Mouse (Mus musculus) forebrain, embryonic 10.5 days (tissue): ENCODE results near the gene D2hgdh. TPM values are rescaled to one million over a fixed set of nuclear protein-coding genes. Genes with fewer than 3 reads are reported as not detected.

Experiments
- DNase-seq: peaks from one replicate; pipeline ENCODE4 v3.0.0-alpha.2; 2017; ENCODE audit warnings: low spot score; ENCODE audit errors: extremely low spot score
- H3K27ac ChIP-seq: fragments of 300-500 bp; sonication (generic); 2 replicates; pipeline ENCODE4 v1.5.1; 2016; ENCODE audit warnings: mild to moderate bottlenecking
- H3K27me3 ChIP-seq: fragments of 300-500 bp; sonication (generic); 2 replicates; pipeline ENCODE4 v1.6.1; 2016; ENCODE audit warnings: mild to moderate bottlenecking; ENCODE audit not compliant: poor library complexity, severe bottlenecking
- H3K36me3 ChIP-seq: fragments of 300-500 bp; sonication (generic); replicated peaks from 2 replicates; pipeline ENCODE4 v1.6.1; 2016; ENCODE audit warnings: mild to moderate bottlenecking, moderate library complexity
- H3K4me1 ChIP-seq: fragments of 300-500 bp; sonication (generic); 2 replicates; pipeline ENCODE4 v1.6.1; 2016
- H3K4me3 ChIP-seq: fragments of 300-500 bp; sonication (generic); 2 replicates; pipeline ENCODE4 v1.5.1; 2016; ENCODE audit warnings: mild to moderate bottlenecking, moderate library complexity
- H3K9me3 ChIP-seq: fragments of 300-500 bp; sonication (generic); 2 replicates; pipeline ENCODE4 v1.6.1; 2016; ENCODE audit warnings: mild to moderate bottlenecking, moderate library complexity
- WGBS: fragments of 180-500 bp; shearing (Covaris S2); methylation state at CpG from one replicate; pipeline ENCODE4 v1.1.7; 2016; 5-methylcytosine and 5-hydroxymethylcytosine counted together
- polyA plus RNA-seq: library from polyadenylated mRNA; unstranded; fragments of >200 nt; fragmentation: Nextera tagmentation; extraction: Ambion mirVana; gene quantifications from 2 replicates; pipeline ENCODE4 v1.2.1, GENCODE M21; 2016

Gene D2hgdh
- 13.3 and 16.0 TPM in 2 replicates for polyA plus RNA-seq

DNA sequence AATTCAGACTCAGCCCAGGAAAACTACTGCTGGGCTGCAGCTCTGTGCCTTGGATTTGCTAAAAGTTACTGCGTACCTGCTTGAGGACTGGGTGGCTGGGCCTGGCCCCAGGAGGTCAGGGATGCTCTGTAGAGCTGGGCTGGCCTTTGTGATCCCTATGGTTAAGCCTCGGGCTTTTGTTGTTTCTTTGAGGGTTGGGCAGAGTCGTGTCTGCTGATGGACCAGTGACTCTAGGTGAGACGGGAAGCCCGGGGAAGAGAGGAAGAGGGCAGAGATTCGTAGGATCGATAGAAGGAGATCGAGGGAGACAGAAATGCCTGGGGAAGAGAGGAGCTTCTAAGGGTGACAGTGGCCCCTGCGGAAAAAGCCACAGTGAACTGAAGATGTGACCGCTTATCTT, at the start of gene D2hgdh:
TSS of gene D2hgdh (plus strand) at position 301 of the 400 bp plus-strand sequence.
- 4% methylated on average over 10 of the region's 10 CpGs for WGBS
- H3K4me1 ChIP-seq: peaks cover 20% of the 10 kb centered on the region

DNA sequence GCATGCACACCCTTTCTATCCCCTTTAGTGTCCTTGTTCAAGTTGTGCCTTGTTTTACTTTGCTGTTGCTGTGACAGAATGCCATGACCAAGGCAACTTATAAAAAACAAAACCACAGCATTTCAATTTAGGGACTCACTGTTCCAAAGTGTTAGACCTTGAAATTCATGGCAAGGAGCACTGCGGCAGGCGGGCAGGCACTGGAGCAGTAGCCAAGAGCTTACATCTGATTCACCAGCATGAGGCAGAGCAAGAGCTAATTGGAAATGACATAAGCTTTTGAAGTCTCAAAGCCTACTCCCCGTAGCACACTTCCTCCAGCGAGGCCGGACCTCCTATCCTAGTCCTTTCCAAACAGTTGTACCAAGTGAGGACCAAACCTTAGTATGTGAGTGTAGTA, 48.0 kb upstream of the D2hgdh start:
- DNase-seq: no peak
- H3K4me1 ChIP-seq: no peaks in the 10 kb centered on the region
- H3K27ac ChIP-seq: no peak overlapping the region
- no peak overlapping the region for H3K4me3 ChIP-seq
- peaks cover 90% of the 10 kb centered on the region for H3K36me3 ChIP-seq
- no peaks in the 10 kb centered on the region for H3K9me3 ChIP-seq
- WGBS: 91% methylated on average over 5 of the region's 5 CpGs
- H3K27me3 ChIP-seq: no peaks in the 10 kb centered on the region

More for the DNA sequence above, at the start of gene D2hgdh:
- Histone ChIP-seq H3K9me3 (no peaks in the 10 kb centered on the region), H3K27me3 (no peaks in the 10 kb centered on the region), H3K4me3 (peak within 1 kb of the TSS; percentile 62), H3K36me3 (peaks cover 29% of the 10 kb centered on the region), H3K27ac (peak within 1 kb of the TSS; percentile 88)
- no peak for DNase-seq

DNA sequence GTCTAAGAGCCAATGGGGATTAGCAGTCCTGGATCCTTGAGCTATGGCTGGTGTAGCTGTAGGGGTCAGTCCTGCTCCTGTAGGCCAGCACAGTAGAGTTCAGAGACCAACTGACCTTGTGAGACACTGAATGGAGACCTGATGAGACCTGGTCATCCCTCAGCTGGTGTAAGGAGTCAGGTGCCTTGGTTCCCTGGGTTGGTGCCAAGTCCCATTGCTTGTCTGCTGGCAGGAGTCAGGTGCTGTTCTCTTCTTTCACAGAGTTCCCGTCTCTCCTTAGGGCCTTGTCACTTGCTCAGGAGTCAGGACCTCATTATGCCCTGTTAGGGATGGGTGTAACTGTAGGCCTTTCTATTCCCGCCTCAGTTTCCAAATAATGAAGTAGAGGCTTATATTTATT, 37.8 kb upstream of the D2hgdh start:
- DNase-seq: no peak
- WGBS: 86% methylated on average over 2 of the region's 2 CpGs
- Histone ChIP-seq H3K4me1 (no peaks in the 10 kb centered on the region), H3K4me3 (no peak overlapping the region), H3K9me3 (peaks cover 10% of the 10 kb centered on the region), H3K36me3 (peaks cover 100% of the 10 kb centered on the region), H3K27ac (no peak overlapping the region), H3K27me3 (no peaks in the 10 kb centered on the region)

DNA sequence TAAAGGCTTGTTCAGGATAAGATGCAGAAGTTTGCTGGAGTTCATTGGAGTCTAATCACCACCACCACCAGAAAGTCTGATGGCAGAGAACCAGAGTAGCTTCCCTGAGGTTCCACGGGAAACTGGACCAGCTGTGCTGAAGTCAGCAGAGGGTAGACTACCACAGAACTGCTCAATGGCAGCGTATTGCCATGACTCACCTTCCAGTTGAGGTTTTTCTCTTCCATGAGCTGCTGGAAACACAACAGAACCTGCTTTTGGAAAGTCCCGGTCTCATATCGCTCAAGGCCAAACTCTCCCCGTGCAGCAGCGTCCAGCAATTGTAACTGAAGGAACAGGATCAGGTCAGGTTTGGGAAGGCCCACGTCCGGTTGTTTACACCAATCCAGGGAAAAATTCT, 30.2 kb upstream of the D2hgdh start:
- peaks cover 10% of the 10 kb centered on the region; the same call in 1 of the 2 replicates for H3K4me1 ChIP-seq
- no peak for DNase-seq
- H3K36me3 ChIP-seq: peaks cover 100% of the 10 kb centered on the region
- peaks cover 10% of the 10 kb centered on the region for H3K9me3 ChIP-seq
- H3K27ac ChIP-seq: no peak overlapping the region
- WGBS: 96% methylated on average over 8 of the region's 8 CpGs
- no peaks in the 10 kb centered on the region for H3K27me3 ChIP-seq
- no peak overlapping the region for H3K4me3 ChIP-seq

DNA sequence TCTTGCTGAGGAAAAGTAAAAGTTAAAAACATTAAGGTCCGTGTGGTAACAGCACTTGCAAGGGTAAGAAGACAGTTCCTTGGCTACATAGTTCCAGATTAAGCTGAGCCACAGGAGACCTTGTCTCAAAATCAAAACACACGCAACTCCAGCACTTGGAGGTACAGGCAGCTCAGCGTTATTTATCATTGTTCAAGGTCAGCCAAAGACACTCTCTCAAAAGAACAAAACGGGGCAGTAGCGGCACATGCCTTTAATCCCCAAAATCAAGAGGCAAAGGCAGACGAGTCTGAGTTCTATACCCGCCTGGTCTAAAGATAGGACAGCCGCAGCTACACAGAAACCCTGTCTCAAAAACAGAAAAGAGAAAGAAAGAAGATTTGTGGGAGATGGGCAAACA, 28.8 kb upstream of the D2hgdh start:
- Histone ChIP-seq H3K4me3 (no peak overlapping the region), H3K36me3 (peaks cover 99% of the 10 kb centered on the region), H3K27me3 (no peaks in the 10 kb centered on the region), H3K9me3 (peaks cover 9% of the 10 kb centered on the region), H3K27ac (no peak overlapping the region), H3K4me1 (peaks cover 14% of the 10 kb centered on the region)
- no peak for DNase-seq
- WGBS: 93% methylated on average over 8 of the region's 8 CpGs

DNA sequence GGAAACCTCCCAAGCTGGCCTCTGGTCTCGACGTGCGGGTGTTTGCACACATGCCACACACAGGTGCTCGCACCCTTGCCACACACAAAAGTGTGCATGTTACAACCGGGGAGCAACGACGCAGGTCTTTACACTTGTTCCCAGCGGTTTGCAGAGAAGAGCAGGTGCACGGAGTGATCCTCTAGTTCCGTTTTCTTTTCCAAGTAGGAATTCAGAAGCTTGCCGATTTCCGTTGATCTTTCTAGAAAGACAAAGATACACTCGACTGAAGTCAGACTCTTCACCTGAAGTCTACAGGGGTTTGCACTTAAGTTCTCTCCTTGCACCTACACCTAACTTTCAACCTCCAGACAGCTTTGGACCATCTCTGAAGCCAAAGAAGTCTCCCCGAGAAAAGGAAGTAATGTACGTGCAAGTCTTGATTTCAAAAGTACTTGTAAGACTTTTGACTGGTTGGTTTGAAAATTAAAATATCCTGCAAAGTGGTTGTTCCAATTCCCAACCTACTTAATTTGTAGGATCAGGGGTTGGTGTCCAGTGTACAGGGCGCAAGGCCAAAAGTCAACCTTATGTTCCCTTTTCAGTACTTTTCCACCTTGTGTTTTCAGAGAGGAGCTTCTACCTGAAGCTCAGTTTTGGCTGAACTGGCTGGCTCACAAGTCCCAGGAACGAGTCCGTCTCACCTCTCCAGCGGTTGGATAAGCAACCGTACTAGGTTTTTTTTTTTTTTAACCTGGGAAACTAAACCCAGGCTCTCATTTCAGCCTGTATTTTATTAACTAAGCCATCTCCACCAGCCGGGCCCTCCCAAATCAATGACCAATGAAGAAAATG, 23.8 kb upstream of the D2hgdh start:
- peak overlapping the region; percentile 81 for H3K4me3 ChIP-seq
- H3K4me1 ChIP-seq: peaks cover 49% of the 10 kb centered on the region
- H3K36me3 ChIP-seq: peaks cover 60% of the 10 kb centered on the region
- peak overlapping the region; percentile 93 for H3K27ac ChIP-seq
- H3K27me3 ChIP-seq: no peaks in the 10 kb centered on the region
- H3K9me3 ChIP-seq: no peaks in the 10 kb centered on the region
- DNase-seq: no peak
- WGBS: 79% methylated on average over 21 of the region's 21 CpGs

DNA sequence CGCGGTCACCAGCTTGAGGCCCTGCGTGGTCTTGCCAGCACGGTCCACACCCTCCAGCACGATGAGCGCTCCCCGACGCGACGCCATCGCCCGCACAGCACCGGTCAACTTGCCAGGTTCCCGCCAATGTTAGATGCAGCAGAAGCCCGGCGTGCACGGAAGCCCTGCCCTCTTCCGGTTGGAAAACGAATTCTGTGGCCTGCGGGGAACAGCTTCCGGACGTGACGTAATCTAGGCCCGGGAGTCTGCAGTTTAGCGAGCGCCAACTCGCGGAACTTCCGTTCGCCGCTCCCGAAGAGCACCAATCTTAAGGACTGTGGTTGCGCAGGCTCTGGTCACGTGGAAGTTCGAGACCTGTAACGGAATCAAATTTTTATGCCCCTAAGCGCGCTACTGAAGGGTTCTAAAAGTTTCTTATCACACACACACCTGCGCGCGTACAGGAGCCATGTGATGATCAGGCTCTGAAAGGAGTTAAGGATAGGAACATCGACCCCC, 22.9 kb upstream of the D2hgdh start, which contains the start of gene Dtymk:
TSS of gene Dtymk (minus strand) at position 194 of the 498 bp plus-strand sequence.
- H3K36me3 ChIP-seq: peaks cover 60% of the 10 kb centered on the region
- peak; percentile 96 for DNase-seq
- no peaks in the 10 kb centered on the region for H3K27me3 ChIP-seq
- peak within 1 kb of the TSS; percentile 81 for H3K4me3 ChIP-seq
- peak within 1 kb of the TSS; percentile 93 for H3K27ac ChIP-seq
- WGBS: under 1% methylated on average over 42 of the region's 42 CpGs
- peaks cover 49% of the 10 kb centered on the region for H3K4me1 ChIP-seq
- H3K9me3 ChIP-seq: no peaks in the 10 kb centered on the region

DNA sequence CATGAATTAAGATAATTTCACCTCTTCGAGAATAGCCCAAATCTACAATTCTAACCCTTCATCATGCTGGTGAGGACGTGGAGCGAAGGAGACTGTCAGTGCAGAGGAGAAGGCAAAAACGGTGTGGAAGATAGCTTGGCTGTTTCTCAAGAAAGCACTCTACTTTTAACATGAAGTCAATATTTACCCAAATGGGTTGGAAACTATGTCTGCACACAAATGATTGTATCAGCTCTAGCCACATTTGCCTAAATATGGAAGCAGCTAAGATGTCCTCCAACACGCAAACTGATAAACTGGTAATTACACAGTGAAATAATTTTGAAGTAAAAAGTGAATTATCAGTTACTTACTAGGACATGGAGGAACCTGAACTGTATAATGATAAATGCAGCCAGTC, 21.9 kb upstream of the D2hgdh start:
- WGBS: 87% methylated on average over 5 of the region's 5 CpGs
- DNase-seq: no peak
- H3K27me3 ChIP-seq: no peaks in the 10 kb centered on the region
- H3K4me3 ChIP-seq: peak overlapping the region; percentile 81
- H3K4me1 ChIP-seq: peaks cover 49% of the 10 kb centered on the region
- peaks cover 58% of the 10 kb centered on the region for H3K36me3 ChIP-seq
- H3K9me3 ChIP-seq: no peaks in the 10 kb centered on the region
- H3K27ac ChIP-seq: no peak overlapping the region; the same call in 1 of the 2 replicates

DNA sequence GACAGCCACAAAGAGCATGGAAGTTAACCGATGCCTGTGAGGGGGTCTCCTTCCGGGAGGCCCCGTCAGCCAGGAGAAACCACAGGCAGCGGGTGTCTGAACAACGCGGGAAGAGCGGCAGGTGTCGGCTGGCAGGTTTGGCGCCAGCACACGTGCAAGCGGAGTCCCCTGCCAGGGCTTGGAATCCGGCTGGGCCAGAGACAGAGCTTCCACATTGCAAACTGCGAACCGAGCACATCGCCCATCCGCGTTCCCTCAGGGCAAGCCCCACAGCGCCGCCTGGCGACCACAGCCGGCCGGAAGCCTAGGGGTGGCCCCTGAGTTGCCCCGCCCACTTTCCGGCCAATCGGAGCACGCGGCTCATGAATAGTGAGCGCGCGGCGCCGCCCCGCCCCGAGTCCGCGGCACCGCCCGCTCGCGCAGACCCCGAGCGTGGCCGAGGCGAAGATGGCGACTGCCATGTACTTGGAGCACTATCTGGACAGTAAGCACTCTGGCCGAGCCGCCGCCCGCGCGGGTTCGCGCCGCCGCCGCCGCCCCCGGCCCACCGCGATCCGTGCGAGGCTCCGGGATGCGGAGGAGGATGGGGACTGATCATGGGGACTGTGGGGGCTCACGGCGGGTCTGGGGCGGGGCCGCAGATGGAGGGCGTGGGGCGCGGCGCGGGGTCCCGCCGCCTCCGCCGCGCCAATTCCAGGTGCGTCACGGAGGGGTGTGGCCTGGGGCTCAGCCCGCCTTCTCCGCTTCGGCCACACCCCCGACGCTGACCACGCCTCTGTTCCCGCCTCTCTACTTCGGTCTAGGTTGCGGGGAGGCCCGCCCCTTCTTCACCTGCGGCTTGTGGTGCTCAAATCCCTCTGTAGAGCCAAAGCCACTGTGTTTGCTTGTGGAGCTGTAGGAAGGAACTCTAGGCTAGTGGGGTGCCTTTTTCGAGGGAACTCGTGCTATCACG, 20.9 kb upstream of the D2hgdh start, which contains the start of gene Ing5:
TSS of gene Ing5 (plus strand) at position 410 of the 952 bp plus-strand sequence.
- H3K36me3 ChIP-seq: peaks cover 58% of the 10 kb centered on the region
- H3K4me1 ChIP-seq: peaks cover 42% of the 10 kb centered on the region
- no peaks in the 10 kb centered on the region for H3K27me3 ChIP-seq
- H3K4me3 ChIP-seq: peak within 1 kb of the TSS; percentile 81
- WGBS: under 1% methylated on average over 85 of the region's 94 CpGs
- H3K27ac ChIP-seq: peak within 1 kb of the TSS; percentile 99
- H3K9me3 ChIP-seq: no peaks in the 10 kb centered on the region
- peak; percentile 99 for DNase-seq

DNA sequence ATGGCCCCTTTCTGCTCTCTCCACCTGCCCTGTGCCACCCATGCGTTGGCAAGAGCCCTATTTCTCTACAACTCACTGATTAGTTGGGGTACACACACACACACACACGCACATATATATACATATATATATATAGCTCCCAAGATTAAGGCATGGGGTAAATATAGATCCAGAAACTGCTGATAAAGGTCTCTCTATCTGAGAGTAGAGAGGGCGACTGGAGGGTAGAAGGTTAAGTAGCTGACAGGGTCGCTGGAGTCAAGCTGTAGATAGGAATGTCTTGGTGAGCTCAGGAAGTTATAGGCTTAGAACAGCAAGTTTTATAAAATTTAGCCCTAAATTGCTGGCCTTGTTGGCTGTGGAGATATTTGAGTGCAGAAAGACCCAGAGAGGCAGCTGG, 19.9 kb upstream of the D2hgdh start:
- no peak for DNase-seq
- 85% methylated on average over 4 of the region's 4 CpGs for WGBS
- peaks cover 57% of the 10 kb centered on the region for H3K36me3 ChIP-seq
- H3K4me3 ChIP-seq: peak overlapping the region; percentile 81
- H3K27me3 ChIP-seq: no peaks in the 10 kb centered on the region
- H3K4me1 ChIP-seq: peaks cover 39% of the 10 kb centered on the region
- H3K27ac ChIP-seq: 0 out of 2 replicates have a peak overlapping the region, but pooled peaks have one; percentile 99
- no peaks in the 10 kb centered on the region for H3K9me3 ChIP-seq

DNA sequence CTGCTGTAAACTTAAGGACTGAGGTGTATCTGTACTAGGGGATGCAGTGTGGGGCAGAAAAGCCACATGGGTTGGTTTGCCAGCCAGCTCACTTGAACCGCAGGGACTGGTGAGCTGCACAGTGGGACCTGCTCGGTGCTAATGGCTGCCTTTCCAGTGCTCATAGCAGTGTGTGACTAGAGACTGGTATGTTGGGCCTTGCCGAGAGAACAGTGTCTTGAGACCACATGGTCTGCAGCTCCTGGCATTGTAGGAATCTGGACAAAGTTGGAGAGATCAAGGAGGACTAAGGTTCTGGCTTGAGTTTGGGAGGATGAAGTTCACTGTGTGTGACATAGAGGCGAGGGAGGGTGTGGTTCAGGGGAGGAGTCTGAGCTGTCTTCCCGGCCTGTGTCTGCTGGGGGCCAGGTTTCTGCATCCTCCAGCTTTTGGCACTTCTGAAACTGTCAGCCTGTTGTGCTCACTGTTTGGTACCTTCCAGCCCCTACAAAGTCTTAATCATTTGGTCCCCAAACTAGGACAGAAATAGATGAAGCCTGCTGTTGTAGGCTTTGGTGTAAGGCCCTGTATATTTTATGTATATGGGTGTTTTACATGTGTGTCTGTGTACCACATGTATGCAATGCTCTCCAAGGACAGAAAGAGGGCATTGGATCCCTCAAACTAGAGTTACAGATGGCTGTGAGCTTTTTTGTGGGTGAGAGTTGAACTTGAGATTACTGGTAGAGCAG, 19.3 kb upstream of the D2hgdh start:
- Histone ChIP-seq H3K36me3 (peaks cover 56% of the 10 kb centered on the region), H3K9me3 (no peaks in the 10 kb centered on the region), H3K4me1 (peaks cover 39% of the 10 kb centered on the region), H3K4me3 (peak overlapping the region; percentile 81; the same call in 1 of the 2 replicates), H3K27me3 (no peaks in the 10 kb centered on the region), H3K27ac (no peak overlapping the region)
- DNase-seq: no peak
- WGBS: 88% methylated on average over 5 of the region's 5 CpGs

DNA sequence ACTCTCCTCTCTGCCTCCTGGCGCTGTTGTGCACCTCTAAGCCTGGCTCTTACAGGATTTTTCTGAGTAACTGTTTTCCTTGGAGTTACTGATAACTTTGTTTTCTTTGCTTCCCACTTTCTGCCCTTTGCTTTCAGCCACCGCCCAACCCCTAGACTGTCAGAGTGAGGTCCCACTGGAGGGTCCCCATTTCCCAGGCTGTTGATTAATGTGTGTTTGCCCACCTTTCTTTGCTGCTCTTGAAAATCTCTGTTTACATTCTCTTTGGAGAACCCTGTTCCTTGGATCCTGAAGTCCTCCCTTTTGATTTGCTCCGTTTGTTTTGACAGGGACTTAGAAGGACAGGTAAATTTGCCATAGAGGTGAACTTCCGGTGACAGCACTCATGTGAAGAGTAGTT, 15.8 kb upstream of the D2hgdh start:
- Histone ChIP-seq H3K9me3 (no peaks in the 10 kb centered on the region), H3K36me3 (peaks cover 87% of the 10 kb centered on the region), H3K4me1 (peaks cover 15% of the 10 kb centered on the region), H3K27ac (no peak overlapping the region), H3K4me3 (no peak overlapping the region), H3K27me3 (no peaks in the 10 kb centered on the region)
- DNase-seq: no peak
- WGBS: 95% methylated on average over 4 of the region's 4 CpGs
